Mouse (Mus musculus) T-helper 17 cell (primary cell): ENCODE results near the gene Fxyd2.

Experiments
- in situ Hi-C, 2 experiments: fragments of 300-600 bp; cut with MboI, MseI; formaldehyde crosslinking; loops; 1 replicate in 1 of 2; 2 replicates in 1 of 2; pipeline ENCODE4 v1.15.1; 2025; ENCODE audit warnings: high pct_unique_total_duplicates in 2 of 2

The Fxyd2 gene

GRCm38 (mm10) chr9:45388385-45388994 is 11.0 kb upstream of the Fxyd2 start:
- in situ Hi-C loops, result no loop called here

- in situ Hi-C loops, result no loop called here
Observed at GRCm38 (mm10) chr9:45389596-45389995, 9.9 kb upstream of the Fxyd2 start.

GRCm38 (mm10) chr9:45391299-45391698 is 8.2 kb upstream of the Fxyd2 start:
- in situ Hi-C loops, result loop anchor here (5.0 to 10.0 kb wide), 3 partner anchors 89 to 366 kb away; no protein-coding TSS in a partner anchor

GRCm38 (mm10) chr9:45395218-45395617 is 4.3 kb upstream of the Fxyd2 start:
- in situ Hi-C loops, result loop anchor here in 1 of 2 experiments (10.0 kb wide), 1 partner anchor 370 kb away; no protein-coding TSS in a partner anchor

- in situ Hi-C loops, result loop anchor here in 1 of 2 experiments (10.0 kb wide), 1 partner anchor 371 kb away; no protein-coding TSS in a partner anchor
Observed at GRCm38 (mm10) chr9:45395796-45396195, 3.7 kb upstream of the Fxyd2 start.

- in situ Hi-C loops, result loop anchor here in 1 of 2 experiments (10.0 kb wide), 1 partner anchor 374 kb away; no protein-coding TSS in a partner anchor
Observed at GRCm38 (mm10) chr9:45398336-45398735, 1.1 kb upstream of the Fxyd2 start.

GRCm38 (mm10) chr9:45401851-45402250 is 2.4 kb downstream of the Fxyd2 start:
- in situ Hi-C loops, result loop anchor here in 1 of 2 experiments (10.0 kb wide), 1 partner anchor 367 kb away; the partner anchor contains the start of gene Mpzl2

- in situ Hi-C loops, result loop anchor here in 1 of 2 experiments (10.0 kb wide), 1 partner anchor 368 kb away; the partner anchor contains the start of gene Mpzl2
Observed at GRCm38 (mm10) chr9:45402957-45403356, 3.5 kb downstream of the Fxyd2 start.

GRCm38 (mm10) chr9:45405694-45406093 is 6.2 kb downstream of the Fxyd2 start:
- in situ Hi-C loops, result loop anchor here in 1 of 2 experiments (10.0 kb wide), 1 partner anchor 371 kb away; the partner anchor contains the start of gene Mpzl2

GRCm38 (mm10) chr9:45406808-45407207 is 7.3 kb downstream of the Fxyd2 start:
- in situ Hi-C loops, result loop anchor here in 1 of 2 experiments (10.0 kb wide), 1 partner anchor 372 kb away; the partner anchor contains the start of gene Mpzl2

- in situ Hi-C loops, result loop anchor here in 1 of 2 experiments (10.0 kb wide), 1 partner anchor 373 kb away; the partner anchor contains the start of gene Mpzl2
Observed at GRCm38 (mm10) chr9:45407706-45408675, 8.5 kb downstream of the Fxyd2 start.

GRCm38 (mm10) chr9:45410193-45410592 is 10.7 kb downstream of the Fxyd2 start:
- in situ Hi-C loops, result loop anchor here (5.0 kb wide), 2 partner anchors 108 to 113 kb away; no protein-coding TSS in a partner anchor

- in situ Hi-C loops, result loop anchor here (5.0 kb wide), 2 partner anchors 108 to 113 kb away; no protein-coding TSS in a partner anchor
Observed at GRCm38 (mm10) chr9:45410614-45411013, 11.1 kb downstream of the Fxyd2 start.

- in situ Hi-C loops, result loop anchor here (5.0 kb wide), 2 partner anchors 109 to 114 kb away; no protein-coding TSS in a partner anchor
Observed at GRCm38 (mm10) chr9:45411111-45411510, 11.6 kb downstream of the Fxyd2 start.

- in situ Hi-C loops, result loop anchor here (5.0 kb wide), 2 partner anchors 110 to 115 kb away; no protein-coding TSS in a partner anchor
Observed at GRCm38 (mm10) chr9:45411803-45412202, 12.3 kb downstream of the Fxyd2 start.

- in situ Hi-C loops, result loop anchor here (5.0 kb wide), 2 partner anchors 110 to 115 kb away; no protein-coding TSS in a partner anchor
Observed at GRCm38 (mm10) chr9:45412287-45412686, 12.8 kb downstream of the Fxyd2 start.

- in situ Hi-C loops, result loop anchor here (5.0 kb wide), 2 partner anchors 111 to 116 kb away; no protein-coding TSS in a partner anchor
Observed at GRCm38 (mm10) chr9:45412700-45413477, 13.4 kb downstream of the Fxyd2 start.

GRCm38 (mm10) chr9:45413478-45414140 is 14.1 kb downstream of the Fxyd2 start:
- in situ Hi-C loops, result loop anchor here (5.0 kb wide), 2 partner anchors 111 to 116 kb away; no protein-coding TSS in a partner anchor

- in situ Hi-C loops, result no loop called here
Observed at GRCm38 (mm10) chr9:45415912-45416311, 16.4 kb downstream of the Fxyd2 start.

- in situ Hi-C loops, result no loop called here
Observed at GRCm38 (mm10) chr9:45417245-45417644, 17.8 kb downstream of the Fxyd2 start.
